Mouse (Mus musculus) limb, embryonic 14.5 days (tissue): Measurements from ENCODE around the gene Mlxip. TPM values are rescaled to one million over a fixed set of nuclear protein-coding genes. Genes with fewer than 3 reads are reported as not detected.

Experiments
- ATAC-seq: fragments of 200-750 bp; cut with Nextera tagmentation; 2 replicates; pipeline ENCODE4 v1.8.0; 2017; ENCODE audit warnings: low read depth, moderate number of reproducible peaks, moderate TSS enrichment; ENCODE audit not compliant: low FRiP score
- DNase-seq: peaks from one replicate; pipeline ENCODE4 v3.0.0-alpha.2; 2015; ENCODE audit warnings: low spot score
- H3K27ac ChIP-seq: fragments of 300-500 bp; sonication (generic); replicated peaks from 2 replicates; pipeline ENCODE4 v1.5.1; 2014; ENCODE audit warnings: low read depth, mild to moderate bottlenecking, low read length, moderate library complexity, mixed read lengths
- H3K27me3 ChIP-seq: fragments of 300-500 bp; sonication (generic); 2 replicates; pipeline ENCODE4 v1.6.1; 2014; ENCODE audit warnings: low read length, mixed read lengths; ENCODE audit not compliant: control insufficient read depth, insufficient read depth
- H3K36me3 ChIP-seq: fragments of 300-500 bp; sonication (generic); 2 replicates; pipeline ENCODE4 v1.6.1; 2014; ENCODE audit warnings: mild to moderate bottlenecking, low read length, moderate library complexity, mixed read lengths; ENCODE audit not compliant: control insufficient read depth, insufficient read depth
- H3K4me1 ChIP-seq: fragments of 300-500 bp; sonication (generic); 2 replicates; pipeline ENCODE4 v1.6.1; 2014; ENCODE audit warnings: antibody characterized with exemption, low read length, mixed read lengths; ENCODE audit not compliant: control insufficient read depth, insufficient read depth
- H3K4me2 ChIP-seq: fragments of 300-500 bp; sonication (generic); replicated peaks from 2 replicates; pipeline ENCODE4 v1.6.1; 2014; ENCODE audit warnings: low read depth, mild to moderate bottlenecking, low read length, moderate library complexity; ENCODE audit not compliant: severe bottlenecking
- H3K4me3 ChIP-seq: fragments of 300-500 bp; sonication (generic); replicated peaks from 2 replicates; pipeline ENCODE4 v1.5.1; 2014; ENCODE audit warnings: low read length
- H3K9ac ChIP-seq: fragments of 300-500 bp; sonication (generic); 2 replicates; pipeline ENCODE4 v1.6.1; 2014; ENCODE audit warnings: mild to moderate bottlenecking, low read depth, low read length, moderate library complexity; ENCODE audit not compliant: severe bottlenecking
- H3K9me3 ChIP-seq: fragments of 300-500 bp; sonication (generic); 2 replicates; pipeline ENCODE4 v1.6.1; 2016; ENCODE audit warnings: low read length; ENCODE audit not compliant: control insufficient read depth
- POLR2A ChIP-seq: fragments of 200-500 bp; IDR thresholded peaks from 2 replicates; pipeline ENCODE4 v1.8.0; 2012; ENCODE audit warnings: inconsistent platforms, mild to moderate bottlenecking, moderate library complexity, borderline replicate concordance; ENCODE audit not compliant: insufficient read depth, insufficient read length; ENCODE audit errors: extremely low read depth
- WGBS: fragments of 180-500 bp; shearing (Covaris S2); extraction: QIAGEN DNeasy Blood & Tissue Kit; methylation state at CpG from one replicate; pipeline ENCODE4 v1.1.7; 2014; 5-methylcytosine and 5-hydroxymethylcytosine counted together
- polyA plus RNA-seq, 2 experiments: library from polyadenylated mRNA; depleted of rRNA in 1 of 2; stranded (reverse) in 1 of 2; unstranded in 1 of 2; fragments of >200 nt; fragmentation: Nextera tagmentation in 1 of 2; extraction: Ambion mirVana in 1 of 2; gene quantifications; 2 replicates each; pipeline versions ENCODE4 v1.2.1 to v1.2.3; 2012 to 2014

Gene Mlxip
- polyA plus RNA-seq, 2 experiments, result 16.5 to 28.3 TPM

- DNase-seq (peak; percentile 53), ATAC-seq (peak; percentile 77)
- H3K4me2 ChIP-seq, result no peak overlapping the region
- no peaks in the 10 kb centered on the region for H3K27me3 ChIP-seq
- no peak overlapping the region for H3K9ac ChIP-seq
- no peak overlapping the region for H3K27ac ChIP-seq
- H3K36me3 ChIP-seq, result peaks cover 78% of the 10 kb centered on the region
- WGBS, result 55% methylated on average over 10 of the region's 11 CpGs
- no peaks in the 10 kb centered on the region for H3K9me3 ChIP-seq
- H3K4me1 ChIP-seq, result no peaks in the 10 kb centered on the region
- no peak overlapping the region for H3K4me3 ChIP-seq
- TF ChIP-seq POLR2A, result no peak
Measured at GRCm38 (mm10) chr5:123364302-123364971, 30.2 kb upstream of the Mlxip start.

GRCm38 (mm10) chr5:123368869-123369488 is 25.6 kb upstream of the Mlxip start:
- ATAC-seq (0 out of 2 replicates have a peak, but pooled peaks have one; percentile 21), DNase-seq (peak; percentile 47)
- no peak for TF ChIP-seq POLR2A
- no peak overlapping the region for H3K9ac ChIP-seq
- peaks cover 77% of the 10 kb centered on the region for H3K36me3 ChIP-seq
- no peaks in the 10 kb centered on the region for H3K4me1 ChIP-seq
- WGBS, result 78% methylated on average over 13 of the region's 13 CpGs
- no peak overlapping the region for H3K4me3 ChIP-seq
- H3K27me3 ChIP-seq, result no peaks in the 10 kb centered on the region
- no peaks in the 10 kb centered on the region for H3K9me3 ChIP-seq
- H3K4me2 ChIP-seq, result no peak overlapping the region
- H3K27ac ChIP-seq, result no peak overlapping the region

- peaks cover 72% of the 10 kb centered on the region for H3K36me3 ChIP-seq
- H3K27ac ChIP-seq, result no peak overlapping the region
- DNase-seq (no peak), ATAC-seq (no peak)
- H3K27me3 ChIP-seq, result no peaks in the 10 kb centered on the region
- no peaks in the 10 kb centered on the region for H3K9me3 ChIP-seq
- no peak overlapping the region for H3K4me2 ChIP-seq
- 91% methylated on average over 5 of the region's 5 CpGs for WGBS
- H3K9ac ChIP-seq, result no peak overlapping the region
- no peak overlapping the region for H3K4me3 ChIP-seq
- no peak for TF ChIP-seq POLR2A
- H3K4me1 ChIP-seq, result no peaks in the 10 kb centered on the region
Measured at GRCm38 (mm10) chr5:123370049-123370448, 24.5 kb upstream of the Mlxip start.

GRCm38 (mm10) chr5:123375262-123375661 is 19.3 kb upstream of the Mlxip start:
- WGBS, result 89% methylated on average over 10 of the region's 10 CpGs
- Histone ChIP-seq H3K27ac (no peak overlapping the region), H3K4me2 (no peak overlapping the region), H3K27me3 (no peaks in the 10 kb centered on the region), H3K36me3 (peaks cover 44% of the 10 kb centered on the region), H3K4me3 (no peak overlapping the region), H3K9me3 (no peaks in the 10 kb centered on the region), H3K4me1 (no peaks in the 10 kb centered on the region), H3K9ac (no peak overlapping the region)
- no peak for ATAC-seq
- DNase-seq, result no peak
- no peak for TF ChIP-seq POLR2A

GRCm38 (mm10) chr5:123375793-123376452 is 18.7 kb upstream of the Mlxip start:
- Histone ChIP-seq H3K4me1 (no peaks in the 10 kb centered on the region), H3K9ac (no peak overlapping the region), H3K9me3 (no peaks in the 10 kb centered on the region), H3K4me2 (no peak overlapping the region), H3K27me3 (no peaks in the 10 kb centered on the region), H3K27ac (no peak overlapping the region), H3K36me3 (peaks cover 37% of the 10 kb centered on the region), H3K4me3 (no peak overlapping the region)
- no peak for TF ChIP-seq POLR2A
- WGBS, result 94% methylated on average over 6 of the region's 6 CpGs
- DNase-seq (no peak), ATAC-seq (no peak)
